Mouse (Mus musculus) right cerebral cortex, postnatal 36 days (tissue): Measurements from ENCODE around the gene Ppp2r5c.

Experiments
- DNase-seq, 2 experiments: peaks; one replicate each; pipeline ENCODE4 v3.0.0; 2022; ENCODE audit warnings: low spot score in 2 of 2, mixed read lengths in 1 of 2

Gene Ppp2r5c

GRCm38 (mm10) chr12:110488031-110488430 lies 41.1 kb downstream of the Ppp2r5c start:
- DNase-seq: no peak

- DNase-seq: no peak
Measured at GRCm38 (mm10) chr12:110489946-110490701, 43.2 kb downstream of the Ppp2r5c start.

- DNase-seq: no peak
Measured at GRCm38 (mm10) chr12:110492436-110492835, 45.5 kb downstream of the Ppp2r5c start.

GRCm38 (mm10) chr12:110493597-110494369 lies 46.9 kb downstream of the Ppp2r5c start:
- DNase-seq: no peak

- DNase-seq: no peak
Measured at GRCm38 (mm10) chr12:110494846-110495245, 47.9 kb downstream of the Ppp2r5c start.

GRCm38 (mm10) chr12:110495260-110495659 lies 48.3 kb downstream of the Ppp2r5c start:
- DNase-seq: no peak

- DNase-seq: no peak
Measured at GRCm38 (mm10) chr12:110496016-110496415, 49.1 kb downstream of the Ppp2r5c start.

GRCm38 (mm10) chr12:110497013-110497412 lies 50.1 kb downstream of the Ppp2r5c start:
- DNase-seq: no peak

GRCm38 (mm10) chr12:110497485-110497884 lies 50.6 kb downstream of the Ppp2r5c start:
- no peak for DNase-seq

- no peak for DNase-seq
Measured at GRCm38 (mm10) chr12:110498283-110499224, 51.6 kb downstream of the Ppp2r5c start.

- no peak for DNase-seq
Measured at GRCm38 (mm10) chr12:110499225-110499992, 52.5 kb downstream of the Ppp2r5c start.

- no peak for DNase-seq
Measured at GRCm38 (mm10) chr12:110500095-110500494, 53.2 kb downstream of the Ppp2r5c start.

GRCm38 (mm10) chr12:110503406-110504144 lies 56.7 kb downstream of the Ppp2r5c start:
- no peak for DNase-seq

- DNase-seq: no peak
Measured at GRCm38 (mm10) chr12:110504145-110504490, 57.2 kb downstream of the Ppp2r5c start.

- DNase-seq: no peak
Measured at GRCm38 (mm10) chr12:110504793-110505192, 57.9 kb downstream of the Ppp2r5c start.

GRCm38 (mm10) chr12:110506046-110506445 lies 59.1 kb downstream of the Ppp2r5c start:
- DNase-seq: no peak

- DNase-seq: no peak
Measured at GRCm38 (mm10) chr12:110507714-110508297, 60.9 kb downstream of the Ppp2r5c start.

- no peak for DNase-seq
Measured at GRCm38 (mm10) chr12:110508680-110509079, 61.8 kb downstream of the Ppp2r5c start.

- DNase-seq: no peak
Measured at GRCm38 (mm10) chr12:110510171-110510871, 63.4 kb downstream of the Ppp2r5c start.
